Mouse (Mus musculus) ES-Bruce4 (cell line): Measurements from ENCODE around the gene Notch1.

Experiments
- CTCF ChIP-seq: IDR thresholded peaks from one replicate; pipeline ENCODE4 v1.8.1; 2011; ENCODE audit warnings: low read depth, low read length
- EP300 ChIP-seq: IDR thresholded peaks from 2 replicates; pipeline ENCODE4 v1.6.1; 2011; ENCODE audit warnings: low read depth, low read length; ENCODE audit not compliant: insufficient read depth
- POLR2A ChIP-seq: IDR thresholded peaks from one replicate; pipeline ENCODE4 v1.8.1; 2011; ENCODE audit warnings: low read length; ENCODE audit not compliant: insufficient read depth

DNA sequence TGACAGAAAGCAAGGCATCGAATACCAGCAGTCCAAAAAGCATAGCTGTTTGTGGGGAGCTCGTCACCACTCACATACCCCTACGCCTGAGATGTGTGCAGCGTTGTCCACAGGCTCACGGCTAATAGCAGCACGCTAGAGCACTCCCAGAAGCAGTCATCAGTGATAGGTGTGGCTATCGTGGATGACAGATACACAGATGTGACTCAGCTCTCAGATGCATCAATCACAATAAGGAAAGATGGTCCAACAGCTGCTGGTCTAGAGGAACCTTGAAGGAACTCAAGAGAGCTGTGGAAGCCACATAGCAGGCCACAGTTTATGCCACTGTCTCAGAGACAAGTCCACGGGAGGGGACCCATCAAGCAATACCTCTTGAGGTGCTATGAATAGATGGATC lies 27.3 kb upstream of the Notch1 start:
- TF ChIP-seq POLR2A (no peak), EP300 (no peak), CTCF (no peak)
